Mouse (Mus musculus): ENCODE data around the gene Gm10762.
"Not testable (repeated sequence)": the region's sequence is repeated elsewhere in the genome, so short reads cannot be mapped to it uniquely, and the experiment has no call there.

Gene Gm10762

DNA sequence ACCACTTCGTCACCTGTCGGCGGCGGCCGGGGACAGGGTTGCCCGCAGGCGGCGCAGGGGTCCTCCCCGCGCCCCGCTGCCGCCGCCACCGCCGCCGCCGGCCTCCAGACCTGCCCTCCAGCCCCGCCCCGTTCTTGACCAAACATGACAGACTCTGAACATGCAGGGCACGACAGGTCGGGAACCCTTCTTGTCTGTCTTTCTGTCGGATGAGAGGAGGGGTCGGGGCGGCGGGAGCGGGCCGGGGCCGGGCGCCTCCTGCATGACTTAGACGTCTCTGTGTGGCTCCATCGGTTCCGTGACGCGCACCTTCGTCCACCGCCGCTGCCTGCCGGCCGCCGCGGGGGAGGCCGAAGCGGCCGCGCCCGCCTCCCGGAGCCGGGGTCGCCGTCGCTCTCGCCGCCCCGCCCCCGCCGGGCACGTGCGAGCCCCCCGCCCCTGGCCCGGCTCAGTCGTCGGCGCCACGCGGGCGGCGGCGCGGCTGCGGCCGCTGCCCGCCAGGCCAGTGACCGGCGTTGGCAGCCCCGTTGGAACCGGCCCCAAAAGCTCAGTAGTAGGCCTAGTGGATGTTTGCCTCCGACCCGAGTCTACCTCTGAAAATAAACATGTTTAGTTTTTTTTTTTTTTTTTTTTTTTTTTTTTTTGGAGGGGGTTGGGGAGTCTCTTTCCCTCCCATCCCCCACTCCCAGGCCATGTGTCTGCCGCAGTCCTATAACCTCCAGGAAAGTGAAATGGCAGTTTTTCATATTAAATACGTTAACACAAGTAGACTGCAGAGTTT is at the start of gene Gm10762:
Gm10762 (minus strand) TSS at position 65 of the 781 bp plus-strand sequence.
- peak; percentile 87 for DNase-seq (ENCODE audit: low spot score)

DNA sequence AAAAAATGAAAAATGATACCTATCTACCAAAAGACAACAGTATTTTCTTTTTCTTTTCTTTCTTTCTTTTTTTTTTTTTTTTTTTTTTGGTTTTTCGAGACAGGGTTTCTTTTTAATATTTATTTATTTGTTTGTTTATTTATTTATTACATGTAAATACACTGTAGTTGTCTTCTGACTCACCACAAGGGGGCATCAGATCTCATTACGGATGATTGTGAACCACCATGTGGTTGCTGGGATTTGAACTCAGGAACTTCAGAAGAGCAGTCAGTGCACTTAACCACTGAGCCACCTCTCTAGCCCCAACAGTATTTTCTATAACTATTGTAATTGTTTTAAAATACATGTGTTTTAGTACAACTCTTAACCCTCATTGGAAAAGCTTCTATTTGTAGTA is 41.3 kb upstream of the Gm10762 start:
- DNase-seq (ENCODE audit: low spot score): not testable (repeated sequence)

- DNase-seq (ENCODE audit: low spot score): no peak
Measured at GRCm38 (mm10) chr2:129006194-129006749, 38.7 kb upstream of the Gm10762 start.

- DNase-seq (ENCODE audit: low spot score): no peak
Measured at GRCm38 (mm10) chr2:129004872-129005271, 37.3 kb upstream of the Gm10762 start.

GRCm38 (mm10) chr2:128984746-128985145 is 17.2 kb upstream of the Gm10762 start:
- no peak for DNase-seq (ENCODE audit: low spot score)

DNA sequence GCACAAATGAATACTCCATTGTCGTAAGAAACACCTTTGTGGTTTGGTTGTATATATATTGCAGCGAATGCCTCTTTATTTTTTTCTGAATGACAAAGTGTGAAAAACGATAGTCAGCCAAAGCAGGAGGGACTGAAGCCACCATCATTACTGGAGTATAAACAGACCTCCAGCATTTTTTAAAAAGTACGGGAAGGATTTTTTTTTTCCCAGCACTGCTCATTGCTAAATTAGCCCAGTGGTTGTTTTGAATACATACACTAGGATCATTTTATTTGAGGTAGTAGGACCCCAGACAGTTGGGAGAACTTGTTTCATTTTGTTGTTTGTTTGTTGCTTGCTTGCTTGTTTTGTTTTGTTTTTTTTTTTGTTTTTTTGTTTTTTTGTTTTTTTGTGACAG is 8.0 kb upstream of the Gm10762 start:
- no peak for DNase-seq (ENCODE audit: low spot score)

- DNase-seq (ENCODE audit: low spot score): no peak
Measured at GRCm38 (mm10) chr2:128972301-128972700, 4.8 kb upstream of the Gm10762 start.

GRCm38 (mm10) chr2:128968475-128969083 is 1.1 kb upstream of the Gm10762 start:
- DNase-seq (ENCODE audit: low spot score): no peak

GRCm38 (mm10) chr2:128966641-128967580 is 614 bp downstream of the Gm10762 start, which contains the start of gene Zc3h6:
Gene Zc3h6, plus strand, starts transcription at chr2:128967402.
- peak; percentile 99 for DNase-seq (ENCODE audit: low spot score)

- peak; percentile 53 for DNase-seq (ENCODE audit: low spot score)
Measured at GRCm38 (mm10) chr2:128966236-128966635, 1.3 kb downstream of the Gm10762 start.

DNA sequence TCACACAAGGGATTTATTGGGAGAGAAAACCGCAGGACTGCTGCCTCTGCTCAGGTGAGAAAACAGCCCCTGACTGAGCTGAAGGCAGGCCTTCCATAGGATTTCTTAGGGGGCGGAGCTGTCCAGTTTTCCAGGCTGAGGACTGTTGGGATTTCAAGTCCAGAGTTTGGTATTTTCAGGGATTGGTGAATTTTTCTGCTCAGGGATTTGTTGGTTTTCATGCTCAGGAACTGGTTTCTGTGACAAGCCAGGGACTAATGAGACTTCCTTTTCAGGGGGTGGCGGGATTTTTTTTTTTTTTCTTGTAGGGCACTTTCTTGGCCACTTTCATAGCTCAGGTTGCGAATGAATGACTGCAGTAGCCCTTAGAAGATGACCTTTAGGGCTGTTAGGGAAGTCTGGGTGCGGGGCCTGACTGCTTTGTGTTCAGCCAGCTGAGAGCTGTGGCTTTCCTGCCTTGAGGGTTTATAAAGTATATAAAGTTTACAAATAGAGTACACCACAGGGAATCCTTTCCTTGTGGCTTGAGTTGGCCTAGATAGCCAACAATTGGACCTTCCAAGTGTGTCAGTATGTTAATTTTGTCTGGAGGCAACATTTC is 1.9 kb downstream of the Gm10762 start:
- DNase-seq (ENCODE audit: low spot score): peak; percentile 57

DNA sequence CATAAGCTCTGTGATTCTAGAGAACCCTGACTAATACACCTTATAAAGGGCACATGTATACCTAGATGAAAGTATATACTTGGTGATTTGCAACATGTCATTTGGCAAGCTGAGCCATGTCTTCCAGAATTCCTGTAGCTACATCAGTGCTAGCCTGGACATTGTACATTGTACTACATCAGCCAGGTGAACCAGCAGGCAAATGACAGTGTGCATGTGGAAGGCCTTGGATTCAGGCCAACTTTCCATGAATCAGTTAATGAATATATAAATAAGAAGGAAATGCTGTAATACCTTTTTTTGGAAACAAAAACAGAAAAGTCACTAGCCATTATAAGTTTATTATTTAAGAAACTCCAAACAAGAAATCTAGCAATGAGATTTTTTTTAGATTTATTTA is 13.3 kb downstream of the Gm10762 start:
- DNase-seq (ENCODE audit: low spot score): no peak

GRCm38 (mm10) chr2:128947962-128948588 is 19.4 kb downstream of the Gm10762 start:
- peak; percentile 87 for DNase-seq (ENCODE audit: low spot score)

GRCm38 (mm10) chr2:128943538-128944528 is 23.7 kb downstream of the Gm10762 start, which contains the start of gene Zc3h8:
Gene Zc3h8, minus strand, starts transcription at chr2:128944077.
- DNase-seq (ENCODE audit: low spot score): peak; percentile 98

DNA sequence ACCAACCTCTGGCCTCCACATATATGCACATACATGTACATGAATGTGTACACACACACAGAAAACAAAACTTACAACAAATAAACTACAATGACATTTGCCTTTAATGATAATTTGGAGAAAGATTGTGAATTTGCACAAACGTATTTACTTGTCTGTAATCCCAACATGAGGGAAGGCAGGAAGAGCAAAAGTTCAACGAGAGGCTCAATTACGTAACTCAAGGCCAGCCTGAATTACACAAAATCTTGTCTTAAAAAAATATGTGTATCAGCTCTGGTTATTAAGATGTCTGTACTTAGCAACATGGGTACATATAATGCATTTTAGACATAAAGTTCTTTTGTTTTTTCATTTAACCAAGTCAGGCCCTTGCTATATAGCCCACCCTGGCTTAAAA is 31.3 kb downstream of the Gm10762 start:
- no peak for DNase-seq (ENCODE audit: low spot score)

DNA sequence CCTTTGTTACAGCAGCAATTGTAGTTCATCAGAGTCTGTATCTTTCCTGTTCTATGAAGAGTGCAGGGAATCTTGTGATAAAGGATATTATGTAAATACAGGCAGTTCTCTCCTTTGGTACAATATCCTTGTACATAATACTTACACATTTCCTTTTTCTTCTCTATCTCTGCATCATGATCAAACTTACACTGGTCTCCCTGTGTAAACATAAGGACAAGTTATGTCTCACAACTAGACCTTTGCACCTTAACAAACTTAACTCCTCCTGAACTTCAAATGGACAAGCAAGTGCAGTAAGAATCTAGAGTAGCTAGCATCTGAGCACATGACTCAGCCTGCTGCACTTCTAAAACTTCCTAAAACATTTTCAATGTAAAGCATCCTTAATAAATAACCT is 36.8 kb downstream of the Gm10762 start:
- no peak for DNase-seq (ENCODE audit: low spot score)

GRCm38 (mm10) chr2:128928446-128928845 is 39.1 kb downstream of the Gm10762 start:
- DNase-seq (ENCODE audit: low spot score): no peak

DNA sequence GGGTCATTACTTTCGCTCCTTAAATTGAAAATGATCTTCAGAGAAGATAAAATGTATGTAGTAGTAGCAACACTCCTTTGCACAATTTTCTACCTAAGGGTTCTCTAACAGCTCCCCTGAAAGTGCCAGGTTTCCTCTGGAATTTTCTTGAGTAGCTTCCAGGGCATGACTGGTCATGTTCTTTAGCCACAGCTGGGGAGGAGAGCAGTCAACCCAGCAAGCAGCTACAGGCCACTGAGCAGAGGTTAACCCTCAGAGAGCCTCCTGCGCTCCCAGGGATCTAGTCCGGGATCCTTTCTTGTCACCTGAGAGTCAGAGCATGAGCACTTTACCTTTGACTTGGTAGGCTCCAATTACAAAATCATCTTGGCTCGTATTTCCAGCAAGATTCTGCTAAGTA is 42.7 kb downstream of the Gm10762 start:
- no peak for DNase-seq (ENCODE audit: low spot score)
